Mouse (Mus musculus) megakaryocyte, embryonic 14.5 days (primary cell): ENCODE measurements at regions not wholly inside any gene's neighbourhood (a gene's known extent, or its start where the extent isn't known, plus 50 kb on each side); places are given as distances from the start of the nearest gene placed in this dataset.
"Not testable (repeated sequence)": the region's sequence is repeated elsewhere in the genome, so short reads cannot be mapped to it uniquely, and the experiment has no call there.

Experiments used
- H3K27me3 ChIP-seq: replicated peaks from 2 replicates; pipeline ENCODE3; 2012; ENCODE audit warnings: inconsistent platforms
- H3K36me3 ChIP-seq: replicated peaks from 2 replicates; pipeline ENCODE3; 2012; ENCODE audit warnings: low read length, inconsistent platforms, mixed read lengths
- H3K4me1 ChIP-seq: 2 replicates; pipeline ENCODE4 v1.6.1; 2012; ENCODE audit warnings: inconsistent platforms
- H3K4me3 ChIP-seq: replicated peaks from 2 replicates; pipeline ENCODE3; 2012; ENCODE audit warnings: moderate library complexity, mild to moderate bottlenecking, inconsistent platforms
- H3K9me3 ChIP-seq: 2 replicates; pipeline ENCODE4 v1.6.1; 2012; ENCODE audit warnings: inconsistent platforms
- FLI1 ChIP-seq: IDR thresholded peaks from 2 replicates; pipeline ENCODE4 v1.6.1; 2012; ENCODE audit warnings: low read length, inconsistent platforms, mixed read lengths
- GATA1 ChIP-seq: IDR thresholded peaks from 3 replicates; pipeline ENCODE4 v1.6.1; 2012; ENCODE audit warnings: mixed read lengths, low read length, inconsistent platforms, borderline replicate concordance

DNA sequence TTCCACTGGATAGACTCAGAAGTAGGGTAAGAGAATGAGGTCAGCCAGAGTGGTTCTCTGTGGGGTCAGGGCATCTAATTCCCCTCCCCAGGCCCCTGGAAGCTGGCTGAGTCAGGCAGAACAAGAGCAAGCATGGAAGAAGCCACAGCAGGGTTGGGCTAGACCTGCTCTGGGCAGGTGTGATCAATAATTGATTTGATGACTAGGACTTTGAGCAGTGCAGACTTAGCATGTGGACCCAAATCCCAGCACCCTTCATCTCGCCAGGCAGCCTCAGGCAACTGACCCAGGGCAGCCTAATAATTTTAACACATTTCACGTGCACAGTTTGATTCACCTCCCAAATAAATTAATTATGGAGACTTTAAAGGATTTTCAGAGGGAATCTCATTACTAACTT lies 67.2 kb downstream of the Qdpr start:
- H3K27me3 ChIP-seq: no peaks in the 10 kb centered on the region
- H3K9me3 ChIP-seq: no peaks in the 10 kb centered on the region
- H3K4me1 ChIP-seq: no peaks in the 10 kb centered on the region
- no peak overlapping the region for H3K4me3 ChIP-seq
- H3K36me3 ChIP-seq: no peaks in the 10 kb centered on the region
- no peak for TF ChIP-seq FLI1
- TF ChIP-seq GATA1: no peak

DNA sequence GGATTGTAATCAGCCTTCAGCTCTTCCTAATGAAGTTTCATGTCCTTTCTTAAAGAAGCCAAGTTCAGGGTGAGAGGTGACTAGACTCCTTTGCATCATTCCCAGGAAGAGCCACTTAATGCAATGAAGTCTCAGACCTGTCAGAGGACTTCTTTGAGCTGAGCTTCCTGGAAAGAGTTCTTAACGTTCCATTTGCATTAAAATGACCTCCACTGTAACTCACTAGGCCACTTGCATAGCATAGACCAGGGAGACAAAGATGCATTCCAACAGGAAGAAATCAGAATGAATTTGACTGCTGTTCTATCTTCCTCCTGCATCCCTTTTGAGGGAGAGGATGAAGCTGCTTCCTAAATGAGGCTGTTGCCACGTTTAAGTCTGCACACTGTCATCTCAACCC lies 71.5 kb downstream of the Qdpr start:
- TF ChIP-seq FLI1 (no peak), GATA1 (no peak)
- no peaks in the 10 kb centered on the region for H3K4me1 ChIP-seq

DNA sequence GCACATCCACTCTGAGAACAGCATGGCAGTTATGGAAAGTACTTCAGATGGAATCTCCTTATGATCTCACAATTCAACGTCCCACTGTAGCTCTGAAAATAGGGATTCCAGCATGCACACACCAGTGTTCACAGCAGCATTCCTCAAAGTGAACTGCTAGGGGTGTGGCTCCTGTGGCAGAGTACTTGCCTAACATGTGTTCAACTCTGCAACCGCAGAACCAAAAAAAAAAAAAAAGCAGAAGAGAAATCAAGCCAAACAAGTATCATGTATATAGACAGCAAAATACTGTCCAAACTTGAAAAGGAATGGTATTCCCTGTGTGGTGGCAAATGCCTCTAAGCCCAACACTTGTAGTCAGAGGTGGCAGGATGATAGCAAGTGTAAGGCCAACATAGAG lies 77.0 kb downstream of the Qdpr start:
- Histone ChIP-seq H3K36me3 (no peaks in the 10 kb centered on the region), H3K9me3 (no peaks in the 10 kb centered on the region), H3K27me3 (no peaks in the 10 kb centered on the region), H3K4me3 (no peak overlapping the region), H3K4me1 (no peaks in the 10 kb centered on the region)
- TF ChIP-seq FLI1 (no peak), GATA1 (no peak)

More for the DNA sequence above, 71.5 kb downstream of the Qdpr start:
- no peaks in the 10 kb centered on the region for H3K36me3 ChIP-seq
- no peaks in the 10 kb centered on the region for H3K27me3 ChIP-seq
- H3K4me3 ChIP-seq: no peak overlapping the region
- H3K9me3 ChIP-seq: no peaks in the 10 kb centered on the region

DNA sequence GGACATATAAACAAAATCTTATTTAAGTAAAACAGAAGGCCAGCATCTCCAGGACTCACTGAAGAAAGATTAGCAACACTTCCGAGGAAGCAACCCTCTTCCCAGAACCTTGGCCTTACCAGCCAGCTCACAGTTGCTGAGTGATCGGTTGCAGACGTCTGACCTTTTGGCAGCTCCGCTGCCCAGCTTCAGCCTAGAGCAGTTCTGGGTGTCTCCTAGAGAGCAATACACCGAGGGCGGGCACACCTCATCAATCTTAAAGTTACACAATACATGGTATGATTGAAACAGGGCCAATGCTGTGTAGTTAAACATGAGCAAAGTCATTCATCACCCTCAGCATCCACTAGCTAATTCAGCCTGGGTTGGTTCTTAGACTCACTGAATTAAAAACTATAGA lies 81.6 kb downstream of the Qdpr start:
- no peak overlapping the region for H3K4me3 ChIP-seq
- H3K27me3 ChIP-seq: no peaks in the 10 kb centered on the region
- H3K9me3 ChIP-seq: no peaks in the 10 kb centered on the region
- no peaks in the 10 kb centered on the region for H3K4me1 ChIP-seq
- no peaks in the 10 kb centered on the region for H3K36me3 ChIP-seq
- no peak for TF ChIP-seq GATA1
- TF ChIP-seq FLI1: no peak

DNA sequence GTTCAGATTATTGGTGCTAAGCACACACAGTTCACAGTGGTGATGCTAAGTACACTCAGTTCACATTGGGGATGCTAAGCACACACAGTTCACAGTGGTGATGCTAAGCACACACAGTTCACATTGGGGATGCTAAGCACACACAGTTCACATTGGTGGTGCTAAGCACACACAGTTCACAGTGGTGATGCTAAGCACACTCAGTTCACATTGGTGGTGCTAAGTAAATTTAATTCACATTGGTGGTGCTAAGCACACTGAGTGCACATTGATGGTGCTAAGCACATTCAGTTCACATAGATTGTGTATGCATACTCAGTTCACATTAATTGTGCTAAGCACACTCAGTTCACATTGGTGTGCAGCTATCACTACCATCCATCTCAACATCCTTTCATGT lies 89.8 kb downstream of the Qdpr start:
- no peak for TF ChIP-seq FLI1
- no peak for TF ChIP-seq GATA1
- Histone ChIP-seq H3K9me3 (no peaks in the 10 kb centered on the region), H3K4me3 (no peak overlapping the region), H3K4me1 (no peaks in the 10 kb centered on the region), H3K27me3 (no peaks in the 10 kb centered on the region), H3K36me3 (no peaks in the 10 kb centered on the region)

DNA sequence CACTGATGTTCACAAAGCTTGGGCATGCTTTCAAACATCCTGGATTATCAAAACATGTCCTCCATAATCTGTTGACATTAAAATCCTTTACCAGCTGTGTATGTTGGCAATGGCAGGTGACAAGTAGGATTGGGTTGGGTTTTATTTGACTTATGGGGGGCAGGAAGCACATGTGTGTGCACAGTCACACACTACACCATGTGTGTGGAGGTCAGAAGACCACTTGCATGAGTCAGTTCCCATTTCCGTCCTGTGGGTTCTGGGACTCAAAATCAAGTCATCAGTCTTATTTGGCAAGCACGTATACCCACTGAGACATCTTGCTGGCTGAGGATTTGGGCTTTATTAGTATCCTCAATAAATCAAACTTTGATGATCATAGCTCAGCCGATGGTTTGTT lies 109.6 kb downstream of the Qdpr start:
- Histone ChIP-seq H3K36me3 (no peaks in the 10 kb centered on the region), H3K27me3 (no peaks in the 10 kb centered on the region), H3K4me1 (peaks cover 4% of the 10 kb centered on the region), H3K9me3 (no peaks in the 10 kb centered on the region), H3K4me3 (no peak overlapping the region)
- TF ChIP-seq GATA1 (no peak), FLI1 (no peak)

DNA sequence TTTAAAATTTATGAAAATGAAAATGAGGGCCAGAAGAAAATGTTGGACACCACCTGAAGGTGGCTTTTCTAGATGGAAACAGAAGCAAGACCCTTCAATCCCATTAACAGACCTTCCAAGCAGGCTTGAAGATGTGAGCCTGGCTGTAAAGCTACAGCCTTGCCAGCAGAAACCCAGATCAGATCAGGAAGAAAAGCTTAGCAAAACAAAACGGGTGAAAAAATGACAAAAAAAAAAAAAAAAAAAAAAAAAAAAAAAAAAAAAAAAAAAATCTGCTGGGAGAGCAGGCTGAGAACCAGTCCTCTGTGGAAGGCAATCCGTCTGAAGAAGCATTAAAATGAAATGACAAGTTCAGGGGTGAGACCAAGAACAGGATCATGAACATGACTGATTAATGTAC lies 113.2 kb downstream of the Qdpr start:
- Histone ChIP-seq H3K36me3 (no peaks in the 10 kb centered on the region), H3K4me1 (peaks cover 4% of the 10 kb centered on the region), H3K27me3 (no peaks in the 10 kb centered on the region), H3K9me3 (no peaks in the 10 kb centered on the region), H3K4me3 (no peak overlapping the region)
- TF ChIP-seq GATA1 (no peak), FLI1 (no peak)

DNA sequence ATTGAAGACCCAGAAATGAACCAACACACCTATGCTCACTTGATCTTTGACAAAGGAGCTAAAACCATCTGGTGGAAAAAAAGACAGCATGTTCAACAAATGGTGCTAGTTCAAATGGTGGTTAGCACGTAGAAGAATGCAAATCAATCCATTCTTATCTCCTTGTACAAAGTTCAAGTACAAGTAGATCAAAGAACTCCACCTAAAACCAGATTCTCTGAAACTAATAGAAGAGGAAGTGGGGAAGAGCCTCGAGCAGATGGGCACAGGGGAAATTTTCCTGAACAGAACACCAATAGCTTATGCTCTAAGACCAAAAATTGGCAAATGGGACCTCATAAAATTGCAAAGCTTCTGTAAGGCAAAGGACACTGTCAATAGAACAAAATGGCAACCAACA lies 125.6 kb downstream of the Qdpr start:
- H3K36me3 ChIP-seq, H3K27me3 ChIP-seq, H3K9me3 ChIP-seq, H3K4me3 ChIP-seq: not testable (repeated sequence)
- H3K4me1 ChIP-seq: peaks cover 12% of the 10 kb centered on the region

DNA sequence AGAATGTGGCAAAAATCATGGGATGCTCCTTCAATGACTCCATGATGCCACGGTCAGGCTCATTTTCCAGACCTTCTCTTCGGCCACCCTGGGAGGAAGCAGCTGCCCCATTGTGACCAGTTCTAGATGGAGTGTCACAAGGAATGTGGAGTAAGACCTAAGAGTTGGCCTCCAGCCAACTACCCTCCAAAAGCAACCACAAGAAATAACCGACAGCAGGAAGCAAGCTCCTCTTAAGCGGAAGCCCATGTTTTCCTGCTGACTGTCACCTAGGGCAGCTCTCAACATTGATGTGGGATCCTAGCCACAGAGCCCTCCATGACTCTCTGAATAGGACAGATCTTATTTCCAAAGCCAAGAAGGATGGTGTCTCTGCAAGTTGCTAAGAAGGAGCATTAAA lies 126.5 kb downstream of the Qdpr start:
- Histone ChIP-seq H3K27me3 (no peaks in the 10 kb centered on the region), H3K36me3 (no peaks in the 10 kb centered on the region), H3K4me1 (peaks cover 12% of the 10 kb centered on the region), H3K4me3 (no peak overlapping the region), H3K9me3 (no peaks in the 10 kb centered on the region)
- TF ChIP-seq GATA1 (no peak), FLI1 (no peak)

DNA sequence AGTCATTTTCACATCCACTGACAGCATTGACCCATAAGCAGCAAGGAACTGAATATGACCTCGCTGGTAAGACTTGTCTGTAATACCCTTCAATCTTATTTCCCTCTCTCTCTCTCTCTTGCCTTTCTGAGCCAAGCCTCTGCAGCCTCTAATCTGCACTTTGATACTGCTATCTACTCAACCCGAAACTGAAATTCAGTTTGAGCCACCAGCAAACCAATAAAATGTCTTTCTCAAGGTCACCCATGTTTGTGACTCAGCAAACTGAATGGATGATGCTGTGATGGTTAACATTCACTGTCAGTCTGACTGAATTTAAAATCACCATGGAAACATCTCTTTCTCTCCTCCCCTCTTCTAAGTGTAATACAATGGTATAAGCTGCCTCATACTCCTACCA lies 132.0 kb downstream of the Qdpr start:
- no peaks in the 10 kb centered on the region for H3K27me3 ChIP-seq
- TF ChIP-seq FLI1 (no peak), GATA1 (no peak)
- no peak overlapping the region for H3K4me3 ChIP-seq
- H3K9me3 ChIP-seq: no peaks in the 10 kb centered on the region
- H3K4me1 ChIP-seq: peaks cover 4% of the 10 kb centered on the region; the same call in 1 of the 2 replicates
- H3K36me3 ChIP-seq: no peaks in the 10 kb centered on the region

DNA sequence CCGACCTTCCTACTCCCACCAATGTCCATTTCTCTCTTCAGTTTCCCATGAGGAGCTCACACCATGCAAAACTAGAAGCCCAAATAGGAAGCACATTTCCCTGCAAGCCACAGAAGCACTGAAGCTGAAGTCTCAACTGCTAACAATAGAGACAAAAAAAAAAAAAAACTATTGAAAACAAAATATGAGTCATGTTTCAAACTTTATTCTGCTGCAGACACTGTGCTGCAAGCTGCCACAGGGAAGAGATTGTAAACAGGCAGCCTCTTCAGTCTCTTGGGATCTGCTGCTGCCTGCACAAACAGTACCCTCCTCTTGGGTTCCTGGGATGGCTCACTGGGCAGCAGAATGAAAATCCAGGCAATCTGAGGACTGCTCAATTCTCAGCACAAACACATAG lies 148.9 kb downstream of the Qdpr start:
- TF ChIP-seq FLI1: no peak
- TF ChIP-seq GATA1: no peak
- Histone ChIP-seq H3K4me3 (no peak overlapping the region), H3K9me3 (0 out of 2 replicates have a peak, but pooled peaks cover 5% of the 10 kb centered on the region), H3K4me1 (peaks cover 21% of the 10 kb centered on the region), H3K27me3 (no peaks in the 10 kb centered on the region), H3K36me3 (no peaks in the 10 kb centered on the region)
